Mouse (Mus musculus) hindbrain, embryonic 13.5 days (tissue): ENCODE data around the gene Dnajc12. TPM values are rescaled to one million over a fixed set of nuclear protein-coding genes. Genes with fewer than 3 reads are reported as not detected.
A peak's percentile ranks its signal among the peaks of the same experiment; 100 is the strongest.
"Not testable (repeated sequence)": the region's sequence is repeated elsewhere in the genome, so short reads cannot be mapped to it uniquely, and the experiment has no call there.

ENCODE experiments used
- ATAC-seq: fragments of 200-750 bp; cut with Nextera tagmentation; 2 replicates; pipeline ENCODE4 v1.8.0; 2017; ENCODE audit warnings: moderate TSS enrichment; ENCODE audit not compliant: low FRiP score
- H3K27ac ChIP-seq: fragments of 300-500 bp; sonication (generic); 2 replicates; pipeline ENCODE4 v1.5.1; 2015; ENCODE audit warnings: inconsistent platforms, mild to moderate bottlenecking, moderate library complexity
- H3K27me3 ChIP-seq: fragments of 300-500 bp; sonication (generic); 2 replicates; pipeline ENCODE4 v1.6.1; 2015; ENCODE audit warnings: mild to moderate bottlenecking, inconsistent platforms
- H3K36me3 ChIP-seq: fragments of 300-500 bp; sonication (generic); 2 replicates; pipeline ENCODE4 v1.6.1; 2015; ENCODE audit warnings: mild to moderate bottlenecking, inconsistent platforms
- H3K4me1 ChIP-seq: fragments of 300-500 bp; sonication (generic); replicated peaks from 2 replicates; pipeline ENCODE4 v1.6.1; 2015; ENCODE audit warnings: inconsistent platforms
- H3K4me2 ChIP-seq: fragments of 300-500 bp; sonication (generic); 2 replicates; pipeline ENCODE4 v1.6.1; 2015; ENCODE audit warnings: inconsistent platforms, mild to moderate bottlenecking, moderate library complexity
- H3K4me3 ChIP-seq: fragments of 300-500 bp; sonication (generic); 2 replicates; pipeline ENCODE4 v1.5.1; 2015; ENCODE audit warnings: mild to moderate bottlenecking, inconsistent platforms
- H3K9ac ChIP-seq: fragments of 300-500 bp; sonication (generic); 2 replicates; pipeline ENCODE4 v1.6.1; 2015; ENCODE audit warnings: mild to moderate bottlenecking, inconsistent platforms
- H3K9me3 ChIP-seq: fragments of 300-500 bp; sonication (generic); 2 replicates; pipeline ENCODE4 v1.6.1; 2016; ENCODE audit warnings: inconsistent platforms
- WGBS: fragments of 180-500 bp; shearing (Covaris S2); methylation state at CpG from one replicate; pipeline ENCODE4 v1.1.7; 2015; 5-methylcytosine and 5-hydroxymethylcytosine counted together
- polyA plus RNA-seq: library from polyadenylated mRNA; unstranded; fragments of >200 nt; fragmentation: Nextera tagmentation; extraction: Ambion mirVana; gene quantifications from 2 replicates; pipeline ENCODE4 v1.2.1, GENCODE M21; 2015

Dnajc12 gene
- polyA plus RNA-seq = 19.2 and 20.6 TPM in 2 replicates

DNA sequence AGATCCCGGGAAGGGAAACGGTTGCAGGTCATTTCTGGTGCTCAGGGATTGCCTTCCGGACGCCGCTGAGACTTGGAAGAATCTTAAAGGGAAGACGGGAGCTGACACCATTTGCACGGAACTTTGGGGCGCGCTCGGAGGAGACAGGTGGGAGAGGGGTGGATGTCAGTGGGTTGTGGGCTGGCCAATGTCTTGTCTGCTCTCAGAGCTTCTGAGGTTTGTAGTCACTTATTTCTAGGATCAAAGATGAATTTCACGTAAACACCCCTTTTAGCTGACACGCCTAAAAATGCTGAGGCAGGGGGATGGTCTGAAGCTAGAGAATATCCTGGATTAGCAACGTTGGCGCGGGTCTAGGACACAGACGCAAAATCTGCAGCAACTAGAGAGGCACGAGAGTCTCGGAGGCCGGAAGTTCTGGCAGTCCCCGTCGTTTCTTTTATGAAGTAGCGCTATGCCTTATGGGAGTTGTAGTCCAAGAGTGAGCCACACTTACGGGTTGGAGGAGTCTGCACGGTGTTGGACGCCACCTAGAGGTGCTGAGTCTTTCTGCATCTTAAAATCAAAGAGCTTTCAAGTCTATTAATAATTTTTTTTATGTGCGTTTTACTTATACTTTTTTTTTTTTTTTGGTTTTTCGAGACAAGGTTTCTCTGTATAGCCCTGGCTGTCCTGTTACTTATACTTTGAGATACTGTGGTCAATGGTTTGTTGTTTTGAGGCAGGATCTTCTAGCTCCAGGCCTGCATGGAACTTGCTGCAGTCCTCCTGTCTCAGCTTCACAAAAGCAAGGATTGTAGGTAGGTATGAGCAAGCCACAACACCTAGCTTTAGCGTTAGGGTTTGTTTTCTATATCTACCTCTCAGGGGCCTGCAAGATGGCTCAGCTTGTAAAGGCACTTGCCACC is at the start of gene Dnajc12:
Gene Dnajc12, plus strand, starts transcription at position 72 of the 908 bp plus-strand sequence.
- peak; percentile 92 for ATAC-seq
- Histone ChIP-seq H3K36me3 (no peaks in the 10 kb centered on the region), H3K27me3 (peaks cover 18% of the 10 kb centered on the region), H3K4me2 (peak within 1 kb of the TSS; percentile 89), H3K4me1 (peaks cover 12% of the 10 kb centered on the region), H3K27ac (peak within 1 kb of the TSS; percentile 49), H3K4me3 (peak within 1 kb of the TSS; percentile 52), H3K9me3 (no peaks in the 10 kb centered on the region), H3K9ac (peak within 1 kb of the TSS; percentile 72)
- under 1% methylated on average over 28 of the region's 28 CpGs for WGBS

GRCm38 (mm10) chr10:63336901-63337300 is 45.3 kb upstream of the Dnajc12 start:
- H3K4me3 ChIP-seq = peak overlapping the region; percentile 82
- ATAC-seq = no peak
- H3K36me3 ChIP-seq = peaks cover 20% of the 10 kb centered on the region
- peaks cover 3% of the 10 kb centered on the region; the same call in 1 of the 2 replicates for H3K27me3 ChIP-seq
- H3K27ac ChIP-seq = no peak overlapping the region
- peak overlapping the region; percentile 68 for H3K4me2 ChIP-seq
- no peaks in the 10 kb centered on the region for H3K9me3 ChIP-seq
- H3K4me1 ChIP-seq = peaks cover 20% of the 10 kb centered on the region
- WGBS = 56% methylated on average over 13 of the region's 13 CpGs
- H3K9ac ChIP-seq = peak overlapping the region; percentile 68

DNA sequence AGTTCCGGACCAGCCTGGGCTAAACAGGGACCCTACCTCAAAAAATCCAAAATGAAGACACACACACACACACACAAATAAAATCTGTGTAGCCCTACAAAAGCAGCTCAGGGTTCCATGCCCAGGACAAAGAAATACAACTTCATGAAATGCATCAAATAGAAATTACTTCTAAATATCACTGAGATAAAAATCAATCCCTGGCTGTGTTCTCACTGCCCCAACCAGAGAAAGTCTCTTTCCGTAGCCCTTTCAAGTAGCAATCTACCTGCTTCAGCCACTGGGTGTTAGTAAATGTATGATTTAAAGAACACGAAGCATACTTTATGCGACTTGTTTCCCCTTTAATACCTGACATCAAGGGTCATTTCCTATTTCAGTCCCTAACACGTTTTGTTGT is 44.9 kb upstream of the Dnajc12 start:
- no peak for ATAC-seq
- peaks cover 20% of the 10 kb centered on the region for H3K4me1 ChIP-seq
- whole genome bisulfite sequencing = 34% methylated on average over 5 of the region's 5 CpGs

GRCm38 (mm10) chr10:63337951-63338836 is 44.0 kb upstream of the Dnajc12 start:
- Histone ChIP-seq H3K27me3 (peaks cover 3% of the 10 kb centered on the region; the same call in 1 of the 2 replicates), H3K4me2 (peak overlapping the region; percentile 68), H3K9ac (peak overlapping the region; percentile 92), H3K4me1 (peaks cover 20% of the 10 kb centered on the region), H3K4me3 (peak overlapping the region; percentile 82), H3K27ac (peak overlapping the region; percentile 95), H3K36me3 (peaks cover 12% of the 10 kb centered on the region), H3K9me3 (no peaks in the 10 kb centered on the region)
- peak; percentile 87 for ATAC-seq
- WGBS = 1% methylated on average over 63 of the region's 113 CpGs

More for the DNA sequence above, 44.9 kb upstream of the Dnajc12 start:
- Histone ChIP-seq H3K4me2 (peak overlapping the region; percentile 68), H3K27me3 (peaks cover 3% of the 10 kb centered on the region; the same call in 1 of the 2 replicates), H3K27ac (no peak overlapping the region), H3K9me3 (no peaks in the 10 kb centered on the region), H3K36me3 (peaks cover 20% of the 10 kb centered on the region), H3K4me3 (peak overlapping the region; percentile 82), H3K9ac (peak overlapping the region; percentile 68)

DNA sequence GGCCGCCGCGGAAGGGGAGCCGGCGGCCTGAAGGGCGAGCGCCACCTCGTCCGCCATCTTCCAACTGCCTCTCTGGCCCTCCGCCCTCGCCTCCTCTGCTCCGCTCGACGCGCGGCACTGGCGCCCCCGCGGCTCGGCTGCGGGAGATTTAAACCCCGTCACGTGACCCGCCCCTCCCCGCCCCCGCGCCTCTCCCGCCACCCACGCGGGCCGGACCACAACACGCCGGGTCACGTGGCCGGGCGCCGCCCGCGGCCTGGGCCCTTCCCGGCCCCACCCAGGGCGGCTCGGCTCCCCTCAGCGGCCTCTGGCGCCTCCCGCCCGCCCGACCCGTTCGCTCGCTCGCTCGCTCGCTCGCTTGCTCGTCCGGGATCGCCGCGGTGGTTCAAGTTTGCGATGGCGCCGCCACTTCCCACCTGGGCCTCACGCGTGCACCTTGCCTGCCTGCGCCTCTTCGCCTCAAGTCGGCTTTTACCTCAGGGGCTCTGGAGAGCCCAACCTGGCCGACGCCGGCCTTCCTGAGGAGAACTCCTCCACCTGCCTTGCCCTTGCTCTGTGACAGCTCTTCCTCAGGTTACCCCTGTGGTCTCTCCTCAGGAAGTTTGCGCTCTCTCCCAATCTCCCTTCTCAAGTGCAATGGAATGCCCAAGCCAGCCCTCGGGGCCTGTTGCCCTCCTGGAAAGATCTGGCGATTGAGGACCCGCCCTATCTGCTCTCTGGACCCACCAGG is 43.2 kb upstream of the Dnajc12 start:
- peaks cover 5% of the 10 kb centered on the region; the same call in 1 of the 2 replicates for H3K36me3 ChIP-seq
- peak overlapping the region; percentile 92 for H3K9ac ChIP-seq
- peak overlapping the region; percentile 82 for H3K4me3 ChIP-seq
- H3K9me3 ChIP-seq = no peaks in the 10 kb centered on the region
- under 1% methylated on average over 41 of the region's 74 CpGs for WGBS
- H3K27ac ChIP-seq = peak overlapping the region; percentile 95
- ATAC-seq = peak; percentile 98
- H3K4me2 ChIP-seq = peak overlapping the region; percentile 68
- peaks cover 3% of the 10 kb centered on the region; the same call in 1 of the 2 replicates for H3K27me3 ChIP-seq
- peaks cover 20% of the 10 kb centered on the region for H3K4me1 ChIP-seq

DNA sequence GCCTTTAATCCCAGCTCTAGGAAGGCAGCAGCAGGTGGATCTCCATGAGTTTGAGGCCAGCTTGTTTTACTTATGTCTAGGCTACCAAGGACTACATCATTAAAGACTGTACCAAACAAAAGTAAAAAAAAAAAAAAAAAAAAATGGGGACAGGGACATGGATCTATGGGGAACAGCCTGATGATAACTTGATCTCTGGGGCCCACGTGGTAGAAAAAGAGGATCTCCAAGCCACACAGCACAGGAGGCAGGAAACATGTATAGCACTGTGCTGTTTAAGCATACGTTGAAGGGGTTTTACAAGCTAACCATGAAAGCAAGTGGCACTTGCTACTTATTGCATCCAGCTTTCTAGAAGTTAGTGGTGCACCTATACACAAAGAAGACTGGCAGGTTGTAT is 40.9 kb upstream of the Dnajc12 start:
- Histone ChIP-seq H3K9me3 (no peaks in the 10 kb centered on the region), H3K4me1 (peaks cover 15% of the 10 kb centered on the region), H3K9ac (no peak overlapping the region), H3K4me2 (no peak overlapping the region), H3K4me3 (no peak overlapping the region), H3K36me3 (no peaks in the 10 kb centered on the region), H3K27me3 (peaks cover 3% of the 10 kb centered on the region; the same call in 1 of the 2 replicates), H3K27ac (no peak overlapping the region)
- 85% methylated on average over 2 of the region's 2 CpGs for WGBS
- ATAC-seq = no peak

DNA sequence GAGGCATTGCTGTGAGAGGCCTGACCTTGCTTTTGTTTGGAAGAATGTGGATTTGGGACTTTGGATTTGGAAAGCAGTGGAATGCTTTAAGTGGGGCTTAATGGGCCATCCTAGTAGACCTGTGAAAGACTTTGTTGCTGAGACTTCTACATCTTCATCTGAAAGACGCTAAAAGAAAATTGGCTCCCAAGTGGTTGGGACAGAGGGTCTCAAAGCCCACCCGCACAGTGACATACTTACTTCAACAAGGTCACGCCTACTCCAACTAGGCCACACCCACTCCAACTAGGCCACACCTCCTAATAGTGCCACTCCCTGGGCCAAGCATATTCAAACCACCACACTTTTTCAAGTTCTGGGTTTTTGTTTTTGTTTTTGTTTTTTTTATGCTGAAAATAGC is 37.5 kb upstream of the Dnajc12 start:
- ATAC-seq = no peak
- H3K4me3 ChIP-seq = no peak overlapping the region
- H3K4me1 ChIP-seq = no peaks in the 10 kb centered on the region
- H3K4me2 ChIP-seq = no peak overlapping the region
- no peak overlapping the region for H3K27ac ChIP-seq
- WGBS = 96% methylated on average over 3 of the region's 3 CpGs
- no peaks in the 10 kb centered on the region for H3K36me3 ChIP-seq
- H3K27me3 ChIP-seq = peaks cover 3% of the 10 kb centered on the region; the same call in 1 of the 2 replicates
- no peak overlapping the region for H3K9ac ChIP-seq
- no peaks in the 10 kb centered on the region for H3K9me3 ChIP-seq

DNA sequence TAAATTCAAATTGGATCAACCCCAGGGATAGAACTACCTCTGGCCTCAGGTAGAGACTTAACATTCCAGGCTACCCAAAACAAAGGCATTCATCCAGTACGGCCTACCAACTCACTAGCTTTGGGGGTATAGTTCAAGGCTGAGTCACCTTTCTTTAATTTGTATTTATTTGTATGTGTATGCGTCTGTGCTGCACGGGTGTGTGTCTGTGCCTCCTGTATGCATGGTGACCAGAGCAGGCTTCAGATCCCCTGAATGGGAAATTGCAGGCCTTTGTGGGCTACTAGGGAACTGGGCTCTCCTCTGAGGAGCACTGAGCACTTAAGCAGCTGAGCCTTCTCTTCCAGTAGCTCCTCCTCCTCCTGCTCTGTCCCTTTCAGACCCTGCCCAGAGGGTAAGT is 34.0 kb upstream of the Dnajc12 start:
- H3K27me3 ChIP-seq = no peaks in the 10 kb centered on the region
- no peak for ATAC-seq
- no peaks in the 10 kb centered on the region for H3K9me3 ChIP-seq
- no peaks in the 10 kb centered on the region for H3K4me1 ChIP-seq
- WGBS = 58% methylated on average over 3 of the region's 3 CpGs
- H3K27ac ChIP-seq = no peak overlapping the region
- H3K9ac ChIP-seq = no peak overlapping the region
- H3K4me3 ChIP-seq = no peak overlapping the region
- no peaks in the 10 kb centered on the region for H3K36me3 ChIP-seq
- no peak overlapping the region for H3K4me2 ChIP-seq

GRCm38 (mm10) chr10:63350666-63351065 is 31.6 kb upstream of the Dnajc12 start:
- no peaks in the 10 kb centered on the region for H3K36me3 ChIP-seq

DNA sequence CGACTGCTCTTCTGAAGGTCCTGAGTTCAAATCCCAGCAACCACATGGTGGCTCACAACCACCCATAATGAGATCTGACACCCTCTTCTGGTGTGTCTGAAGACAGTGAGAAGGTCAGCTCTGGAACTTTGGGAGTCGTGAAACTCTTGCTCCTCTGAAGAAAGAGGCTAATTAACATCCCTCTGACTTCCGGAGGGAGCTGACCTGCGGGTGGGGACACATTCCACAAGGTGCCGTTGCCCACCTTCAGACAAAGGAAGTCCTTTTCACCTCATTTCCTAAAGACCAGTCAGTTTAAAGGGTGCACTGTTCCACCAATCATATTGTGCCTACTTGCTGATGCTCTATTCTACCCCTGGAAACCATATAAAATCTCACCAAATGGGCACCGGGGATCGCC is 31.1 kb upstream of the Dnajc12 start:
- not testable (repeated sequence) for H3K27me3 ChIP-seq, ATAC-seq
- WGBS = 88% methylated on average over 7 of the region's 7 CpGs

More at GRCm38 (mm10) chr10:63350666-63351065, 31.6 kb upstream of the Dnajc12 start:
- Histone ChIP-seq H3K4me3 (no peak overlapping the region), H3K4me1 (no peaks in the 10 kb centered on the region), H3K9ac (no peak overlapping the region), H3K27ac (no peak overlapping the region), H3K27me3 (no peaks in the 10 kb centered on the region), H3K4me2 (no peak overlapping the region), H3K9me3 (no peaks in the 10 kb centered on the region)
- no peak for ATAC-seq
- 92% methylated on average over 7 of the region's 7 CpGs for WGBS

GRCm38 (mm10) chr10:63352111-63352510 is 30.1 kb upstream of the Dnajc12 start:
- no peaks in the 10 kb centered on the region for H3K4me1 ChIP-seq
- no peaks in the 10 kb centered on the region for H3K9me3 ChIP-seq
- H3K27me3 ChIP-seq = no peaks in the 10 kb centered on the region
- no peak overlapping the region for H3K4me3 ChIP-seq
- H3K9ac ChIP-seq = no peak overlapping the region
- H3K36me3 ChIP-seq = no peaks in the 10 kb centered on the region
- 85% methylated on average over 5 of the region's 5 CpGs for WGBS
- no peak for ATAC-seq
- H3K4me2 ChIP-seq = no peak overlapping the region
- no peak overlapping the region for H3K27ac ChIP-seq

More for the DNA sequence above, 31.1 kb upstream of the Dnajc12 start:
- H3K9me3 ChIP-seq, H3K9ac ChIP-seq, H3K4me1 ChIP-seq, H3K27ac ChIP-seq, H3K4me3 ChIP-seq, H3K4me2 ChIP-seq, H3K36me3 ChIP-seq: not testable (repeated sequence)
